Mouse (Mus musculus): ENCODE results near the gene Pdzk1. TPM values are rescaled to one million over a fixed set of nuclear protein-coding genes. Genes with fewer than 3 reads are reported as not detected.

Gene Pdzk1
- total RNA-seq, 2 experiments from 2014 or later: not detected

DNA sequence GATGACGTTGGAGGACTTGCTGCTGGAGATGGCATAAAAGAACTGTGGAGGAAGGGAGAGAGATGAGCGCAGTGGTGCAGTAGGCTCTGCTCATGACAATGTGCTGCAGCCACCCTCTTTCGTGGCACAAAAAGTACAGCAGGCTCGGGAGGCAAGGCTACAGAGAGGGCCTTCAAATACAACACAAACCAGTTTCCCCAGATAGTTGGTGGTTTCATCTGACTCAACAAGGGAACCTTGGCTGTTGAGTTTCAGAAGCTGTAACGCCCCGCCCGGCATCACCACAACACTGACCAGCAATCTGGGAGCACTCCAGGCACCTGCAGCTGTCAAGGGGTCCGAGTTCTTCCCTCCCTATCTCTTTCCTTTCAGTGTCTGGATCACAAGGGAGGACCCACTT lies 43.4 kb downstream of the Pdzk1 start:
- no peak for DNase-seq (ENCODE audit: extremely low spot score in 1 of 2, low spot score in 2 of 2)

DNA sequence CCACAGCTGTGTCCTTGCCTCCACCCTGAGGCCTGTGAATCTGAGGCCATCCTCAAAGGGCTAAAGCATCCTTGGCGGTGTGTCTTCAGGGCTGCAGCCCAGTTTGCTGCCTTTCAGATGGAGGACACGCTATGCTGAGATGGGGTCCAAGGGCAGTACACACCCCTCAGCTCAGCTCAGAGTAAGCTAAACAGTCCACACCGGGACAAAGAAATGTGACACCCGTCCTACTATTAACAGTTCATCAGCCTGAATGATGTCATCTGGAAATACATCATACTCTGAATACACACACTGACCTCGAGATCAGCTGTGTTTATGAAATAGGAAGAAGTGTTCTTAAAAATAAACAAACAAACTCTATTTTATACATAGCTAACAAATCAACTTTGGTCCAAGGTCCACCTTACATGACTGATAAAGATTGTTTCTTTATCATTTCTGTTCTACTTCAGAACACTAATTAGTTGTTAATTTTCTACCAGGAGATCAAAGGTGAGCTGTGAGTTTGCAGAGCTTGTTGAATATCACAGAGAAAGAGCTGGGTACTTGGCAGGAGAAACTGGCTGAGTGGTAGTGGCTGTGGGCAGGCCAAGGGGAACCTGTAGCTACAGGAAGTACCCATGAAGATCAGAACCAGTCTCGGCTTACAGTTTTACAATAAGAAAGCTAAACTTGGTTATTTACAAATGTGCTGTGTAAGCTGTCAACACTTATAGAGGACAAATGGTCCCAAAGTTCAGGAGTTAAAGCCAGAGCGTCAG lies 45.9 kb downstream of the Pdzk1 start:
- intact Hi-C loops (cut with DNase I): no loop called here
- no peak for DNase-seq (ENCODE audit: extremely low spot score in 1 of 2, low spot score in 2 of 2)

More for the DNA sequence above, 43.4 kb downstream of the Pdzk1 start:
- intact Hi-C loops (cut with DNase I): no loop called here

DNA sequence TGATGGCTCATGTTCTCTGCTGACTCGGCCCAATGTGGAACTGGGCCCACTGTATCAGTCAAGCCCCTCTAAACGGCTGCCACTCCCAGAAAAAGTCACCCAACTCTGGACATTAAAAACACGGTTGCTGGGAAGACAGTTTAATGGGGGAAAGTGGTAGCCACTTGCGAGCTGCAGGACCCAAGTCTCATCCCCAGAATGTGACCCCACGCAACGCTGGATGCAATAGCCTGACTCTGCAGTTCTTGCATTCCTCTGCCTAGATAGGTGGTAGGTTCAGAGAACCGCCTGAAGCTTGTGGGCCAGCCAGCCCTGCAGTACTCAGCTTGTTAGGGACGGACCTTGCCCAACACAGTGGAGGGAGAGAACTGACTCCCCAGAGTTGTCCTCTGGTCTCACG lies 50.5 kb downstream of the Pdzk1 start:
- intact Hi-C loops (cut with DNase I): no loop called here

DNA sequence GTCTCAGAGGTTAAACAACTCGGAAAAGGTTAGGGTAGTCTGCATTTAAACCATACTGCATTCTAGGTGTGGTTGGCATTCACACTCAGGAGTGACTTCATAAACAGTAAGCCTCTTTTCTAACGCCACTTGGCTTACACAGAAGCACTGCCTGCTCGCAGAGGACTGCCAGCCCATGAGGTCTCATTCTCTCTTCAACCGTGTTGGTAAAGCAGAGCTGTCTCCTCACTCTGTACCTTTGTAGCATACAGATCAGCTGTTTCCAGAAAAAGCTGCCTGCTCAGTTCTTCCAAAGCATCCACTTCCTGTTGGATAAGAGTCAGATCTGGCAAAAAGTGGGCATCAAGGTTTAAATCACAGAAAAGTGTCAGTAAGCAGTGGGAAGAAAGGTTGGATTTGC lies 51.3 kb downstream of the Pdzk1 start:
- DNase-seq (ENCODE audit: extremely low spot score in 1 of 2, low spot score in 2 of 2): no peak
- intact Hi-C loops (cut with DNase I): no loop called here

More for the DNA sequence above, 50.5 kb downstream of the Pdzk1 start:
- DNase-seq (ENCODE audit: extremely low spot score in 1 of 2, low spot score in 2 of 2): no peak

DNA sequence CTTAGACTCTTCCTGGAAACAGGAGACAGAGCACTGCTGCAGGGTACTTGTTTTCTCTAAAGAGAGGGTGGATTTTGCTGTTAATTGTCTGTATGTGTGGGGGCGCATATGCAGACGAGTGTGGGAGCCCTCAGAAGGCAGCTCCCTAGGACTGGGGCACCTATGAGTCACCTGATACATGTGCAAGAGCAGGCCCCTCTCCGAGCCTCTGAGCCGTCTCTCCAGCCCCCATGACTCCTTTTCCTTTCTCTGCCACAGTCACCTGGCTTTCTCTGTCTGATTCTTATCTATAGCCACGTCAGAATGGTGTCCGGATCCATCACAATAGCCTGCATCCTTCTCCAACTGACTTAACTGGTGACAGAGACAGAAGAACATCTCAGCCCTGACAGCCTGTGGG lies 52.5 kb downstream of the Pdzk1 start:
- no peak for DNase-seq (ENCODE audit: extremely low spot score in 1 of 2, low spot score in 2 of 2)
- intact Hi-C loops (cut with DNase I): no loop called here

DNA sequence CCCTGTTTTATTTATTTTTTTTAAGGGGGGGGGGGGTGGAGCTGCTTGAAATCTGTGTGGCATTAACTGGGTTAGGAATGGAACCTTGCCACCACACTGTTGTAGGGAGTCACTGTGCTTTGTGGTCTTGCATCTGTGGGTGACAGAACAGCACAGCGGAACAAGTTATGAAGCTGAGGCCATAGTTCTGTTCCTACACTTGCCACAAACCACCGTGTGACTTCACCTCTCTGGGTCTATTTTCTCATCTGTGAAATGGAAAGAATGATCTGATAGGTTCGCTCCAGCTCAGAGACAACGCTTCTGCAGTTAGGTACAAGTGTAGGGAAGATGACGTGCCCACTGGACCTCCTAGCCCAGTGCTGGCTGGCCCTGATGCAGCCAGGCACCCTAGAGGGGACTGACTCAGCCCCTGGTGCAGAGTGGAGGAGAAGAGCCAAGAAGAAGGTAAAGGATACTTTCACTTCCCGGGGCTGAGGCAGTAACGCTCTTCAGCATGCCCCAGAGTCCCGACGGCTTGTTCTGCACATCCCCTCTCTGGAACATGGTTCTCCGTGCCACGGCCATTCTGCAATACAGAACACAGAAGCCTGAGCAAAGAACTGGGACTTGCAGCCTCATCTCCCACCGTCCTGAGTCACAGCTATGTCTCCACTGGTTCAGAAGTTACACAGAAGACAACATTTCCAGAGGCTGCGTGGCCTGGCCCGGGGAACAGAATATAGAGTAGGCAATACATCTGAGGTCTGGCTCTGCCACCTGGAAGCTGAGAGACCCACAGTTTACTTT lies 53.2 kb downstream of the Pdzk1 start:
- DNase-seq (ENCODE audit: extremely low spot score in 1 of 2, low spot score in 2 of 2): no peak
- intact Hi-C loops (cut with DNase I): no loop called here

DNA sequence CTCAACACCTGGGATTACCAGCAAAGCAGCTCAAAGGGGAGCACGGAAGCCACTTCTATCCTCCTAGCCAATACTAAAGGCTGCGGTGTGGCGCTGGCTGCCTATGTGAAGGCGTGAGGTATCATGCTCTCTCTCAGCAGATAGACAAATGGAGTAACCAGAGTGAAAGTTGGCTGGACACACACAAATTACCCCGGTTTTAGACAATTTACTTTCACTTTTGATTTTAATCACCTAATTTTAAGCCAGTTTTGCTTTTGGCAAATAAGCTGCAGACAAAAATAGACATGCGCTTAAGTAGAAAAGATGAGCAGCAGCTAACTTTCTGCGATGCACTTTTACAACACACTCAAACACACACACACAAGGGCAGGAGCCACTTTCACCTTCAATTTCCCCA lies 54.6 kb downstream of the Pdzk1 start:
- intact Hi-C loops (cut with DNase I): no loop called here
- DNase-seq (ENCODE audit: extremely low spot score in 1 of 2, low spot score in 2 of 2): no peak

DNA sequence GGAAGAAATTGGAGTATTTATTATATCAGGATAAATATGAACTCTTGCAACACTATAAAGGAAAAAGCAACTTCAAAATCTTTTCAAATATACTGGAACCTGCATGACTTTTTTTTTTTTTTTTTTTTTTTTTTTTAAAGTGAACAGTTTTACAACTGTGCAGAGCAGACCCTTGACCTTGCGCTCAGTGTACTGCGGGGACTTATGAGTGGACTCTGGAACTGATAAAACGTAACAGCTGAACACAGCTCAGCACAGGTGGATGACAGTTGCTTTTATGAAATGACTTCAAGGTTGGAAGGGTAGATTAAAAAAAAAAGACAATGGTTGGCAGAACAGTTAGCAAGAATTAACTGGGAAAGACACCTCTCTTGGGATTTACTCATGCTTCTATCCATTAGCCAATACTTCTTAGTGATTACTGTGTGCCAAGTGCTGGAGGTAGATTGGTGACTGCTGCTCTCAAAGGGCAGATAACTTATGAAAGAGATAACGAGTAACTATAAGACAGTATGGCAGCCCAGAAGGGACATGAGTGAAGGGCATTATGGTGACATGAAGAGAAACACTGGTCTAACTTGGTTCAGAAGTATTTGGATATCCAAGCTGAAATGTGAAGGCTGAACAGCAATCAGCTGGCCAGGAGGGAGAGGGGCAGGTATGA lies 73.4 kb downstream of the Pdzk1 start:
- no peak for DNase-seq (ENCODE audit: extremely low spot score in 1 of 2, low spot score in 2 of 2)
- intact Hi-C loops (cut with DNase I): no loop called here

DNA sequence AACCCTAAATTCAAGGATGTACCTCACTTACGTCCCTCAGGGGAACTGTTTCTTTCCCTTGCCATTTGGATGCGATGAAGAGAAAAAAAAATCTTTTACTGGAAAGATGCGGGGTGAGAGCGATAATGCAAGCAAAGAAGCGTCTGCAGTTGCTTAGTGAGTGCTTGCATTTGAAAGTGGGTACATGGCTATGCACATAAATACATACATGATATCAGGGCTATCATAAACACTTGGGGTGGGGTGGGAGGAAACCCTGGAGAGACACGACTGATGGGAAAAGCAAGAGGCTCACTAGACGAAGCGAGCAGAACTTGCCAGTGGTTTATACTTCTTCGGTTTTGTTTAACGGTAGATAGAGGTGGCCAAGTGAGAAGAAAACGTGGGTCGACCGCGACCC lies 75.3 kb downstream of the Pdzk1 start, which contains the start of gene Gja5:
Gene Gja5, plus strand, starts transcription at position 301 of the 400 bp plus-strand sequence.
- no peak for DNase-seq (ENCODE audit: extremely low spot score in 1 of 2, low spot score in 2 of 2)
- intact Hi-C loops (cut with DNase I): no loop called here

DNA sequence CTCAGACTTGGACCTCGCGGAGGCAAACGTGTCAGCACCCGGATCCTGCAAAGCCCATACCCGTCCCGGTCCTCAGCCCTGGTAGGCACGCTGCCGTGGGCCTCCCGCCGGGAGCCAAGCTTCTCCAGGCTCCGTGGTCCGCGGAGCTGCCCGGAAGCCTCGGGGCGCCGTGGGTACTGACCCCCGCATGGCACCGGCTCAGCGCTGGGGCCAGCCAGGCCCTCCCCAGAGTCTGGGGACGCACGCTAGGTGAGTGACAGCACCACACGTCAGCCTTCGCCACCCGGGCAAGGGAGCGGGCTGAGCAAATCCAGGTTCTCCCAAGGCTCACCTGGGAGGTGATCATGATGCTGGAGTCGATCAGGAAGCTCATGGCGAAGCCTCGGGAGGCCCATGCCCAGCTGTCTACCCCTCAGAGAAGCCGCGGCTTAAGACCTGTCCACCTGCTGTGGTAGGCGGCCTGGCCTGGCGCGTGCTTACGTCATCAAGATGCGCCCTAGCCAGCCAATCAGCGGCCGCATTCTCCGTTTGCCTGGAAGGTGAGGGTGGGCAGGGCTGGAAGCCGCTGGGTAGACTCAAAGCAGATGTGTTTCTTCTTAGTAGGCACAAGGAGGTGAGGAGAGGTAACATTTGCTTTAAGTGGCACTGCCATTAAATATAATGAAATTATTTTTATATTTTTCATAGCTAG lies 75.9 kb downstream of the Pdzk1 start, which contains the start of gene Gpr89:
Gene Gpr89, minus strand, starts transcription at position 496 of the 691 bp plus-strand sequence.
- intact Hi-C loops (cut with DNase I): no loop called here
- peak; percentile 93 to 94 for DNase-seq (ENCODE audit: extremely low spot score in 1 of 2, low spot score in 2 of 2)

DNA sequence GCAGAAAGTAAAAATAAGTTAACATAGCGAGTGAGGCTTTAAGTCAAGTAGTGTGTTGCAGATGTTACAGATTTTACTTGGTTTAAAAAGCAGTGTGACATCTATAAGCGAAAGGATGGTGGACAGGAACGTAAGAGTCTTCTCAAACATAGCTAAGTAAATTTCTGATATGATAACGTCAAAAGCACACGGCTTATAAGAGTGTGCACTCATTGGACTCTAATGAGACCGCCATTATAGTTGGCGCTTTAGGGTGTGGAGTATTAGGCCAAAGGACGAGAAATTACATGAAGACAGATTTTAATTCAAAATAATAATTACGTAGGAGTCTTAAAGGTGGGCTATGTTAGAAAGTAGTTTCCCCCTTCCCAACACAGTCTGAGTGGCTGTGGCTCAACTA lies 76.5 kb downstream of the Pdzk1 start:
- intact Hi-C loops (cut with DNase I): no loop called here

More for the DNA sequence above, 76.5 kb downstream of the Pdzk1 start:
- DNase-seq (ENCODE audit: extremely low spot score in 1 of 2, low spot score in 2 of 2): no peak

Other genes with a start within 250 kb of the Pdzk1 start
- 10 to 100 TPM; 26.3 to 29.3 TPM for gene Polr3gl, start 235.1 kb upstream of the Pdzk1 start, total RNA-seq (2021)
- 10 to 100 TPM; 56.6 to 57.0 TPM for gene Ankrd34a, start 232.6 kb upstream of the Pdzk1 start, total RNA-seq (2021)
- 10 to 100 TPM; 26.5 to 27.1 TPM for gene Lix1l, start 228.1 kb upstream of the Pdzk1 start, total RNA-seq (2021)
- 10 to 100 TPM; 48.0 to 54.2 TPM for gene Rbm8a, start 199.4 kb upstream of the Pdzk1 start, total RNA-seq (2021)
- 10 to 100 TPM; 46.2 to 47.7 TPM for gene Pex11b, start 193.9 kb upstream of the Pdzk1 start, total RNA-seq (2021)
- under 1 TPM; 0.12 to 0.28 TPM for gene Gm42957, start 193.8 kb upstream of the Pdzk1 start, total RNA-seq (2021)
- 1 to 10 TPM; 1.4 to 1.9 TPM for gene Itga10, start 183.7 kb upstream of the Pdzk1 start, total RNA-seq (2021)
- gene Ankrd35, start 159.2 kb upstream of the Pdzk1 start, total RNA-seq (2021): 1 to 10 TPM; 7.1 to 7.9 TPM
- gene Pias3, start 132.9 kb upstream of the Pdzk1 start, total RNA-seq (2021): 10 to 100 TPM; 19.7 to 26.6 TPM
- gene Nudt17, start 120.7 kb upstream of the Pdzk1 start, total RNA-seq (2021): 1 to 10 TPM; 4.7 to 5.8 TPM
- gene Polr3c, start 101.7 kb upstream of the Pdzk1 start, total RNA-seq (2021): 10 to 100 TPM; 27.5 to 28.1 TPM
- 10 to 100 TPM; 64.1 to 67.2 TPM for gene Rnf115, start 101.6 kb upstream of the Pdzk1 start, total RNA-seq (2021)
- not detected for gene Cd160, start 67 bp downstream of the Pdzk1 start, total RNA-seq (2021)
- gene Gja5, start 75.4 kb downstream of the Pdzk1 start, total RNA-seq (2021): 1 to 10 TPM; 2.2 to 2.8 TPM
- 10 to 100 TPM; 43.8 to 45.9 TPM for gene Gpr89, start 76.1 kb downstream of the Pdzk1 start, total RNA-seq (2021)
- not detected for gene Gja8, start 96.7 kb downstream of the Pdzk1 start, total RNA-seq (2021)

All from left cerebral cortex, postnatal 10 days (tissue).